Mouse (Mus musculus): ENCODE results near the gene Idua. TPM values are rescaled to one million over a fixed set of nuclear protein-coding genes. Genes with fewer than 3 reads are reported as not detected.

Gene Idua
- polyA plus RNA-seq, 1 experiment from 2014 or later: 14.6 TPM

DNA sequence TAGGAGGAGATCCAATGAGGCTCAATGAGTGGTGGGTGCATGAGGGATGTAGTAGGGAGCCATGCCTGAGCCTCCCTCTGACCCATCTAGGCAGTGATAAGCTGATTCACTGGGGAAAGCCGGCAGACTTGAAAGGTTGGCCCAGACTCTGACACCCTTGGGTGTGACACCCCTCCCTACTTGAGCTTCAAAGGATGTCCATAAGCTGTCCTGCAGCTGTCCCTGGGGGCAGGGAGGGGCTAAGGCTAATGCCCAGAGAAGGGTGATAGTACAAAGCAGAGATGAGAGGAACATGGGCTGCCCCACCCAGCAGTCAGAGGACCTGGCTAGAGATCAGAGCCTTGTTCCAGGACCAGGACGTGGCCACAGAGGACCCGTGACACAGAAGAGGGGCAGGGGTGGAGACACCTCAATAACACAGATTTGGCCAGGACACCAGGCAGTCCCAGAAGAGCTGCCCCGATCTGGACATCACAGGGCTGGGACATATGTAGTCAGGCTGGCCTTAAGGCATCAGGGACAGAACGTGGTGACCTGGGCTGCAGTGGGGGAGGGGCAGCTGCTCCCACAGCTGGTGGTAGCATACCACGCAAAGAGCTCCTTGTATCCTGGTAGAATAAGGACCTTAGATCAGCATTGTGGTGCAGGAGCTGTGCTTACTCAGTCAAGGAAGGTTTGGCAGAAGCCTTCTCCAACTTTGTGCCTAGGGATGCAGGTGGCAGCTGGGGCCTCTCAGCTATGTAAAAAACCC, 49.0 kb downstream of the Idua start:
- Histone ChIP-seq H3K27me3 (no peaks in the 10 kb centered on the region), H3K4me2 (no peak overlapping the region), H3K9me3 (no peaks in the 10 kb centered on the region), H3K9ac (no peak overlapping the region), H3K36me3 (peaks cover 46% of the 10 kb centered on the region), H3K4me3 (no peak overlapping the region), H3K4me1 (peaks cover 6% of the 10 kb centered on the region), H3K27ac (no peak overlapping the region)
- ATAC-seq (ENCODE audit: insufficient number of reproducible peaks, insufficient read depth, low FRiP score, low TSS enrichment, low read depth): no peak
- WGBS: 58% methylated on average over 6 of the region's 6 CpGs

GRCm38 (mm10) chr5:108711968-108712367, 51.8 kb downstream of the Idua start:
- H3K9me3 ChIP-seq: no peaks in the 10 kb centered on the region
- H3K36me3 ChIP-seq: peaks cover 18% of the 10 kb centered on the region
- no peak overlapping the region for H3K4me3 ChIP-seq
- peaks cover 8% of the 10 kb centered on the region for H3K4me1 ChIP-seq
- no peak overlapping the region for H3K9ac ChIP-seq
- WGBS: 78% methylated on average over 6 of the region's 6 CpGs
- no peak overlapping the region for H3K27ac ChIP-seq
- ATAC-seq (ENCODE audit: insufficient number of reproducible peaks, insufficient read depth, low FRiP score, low TSS enrichment, low read depth): no peak
- H3K27me3 ChIP-seq: no peaks in the 10 kb centered on the region
- H3K4me2 ChIP-seq: no peak overlapping the region

GRCm38 (mm10) chr5:108713096-108713495, 53.0 kb downstream of the Idua start:
- peaks cover 7% of the 10 kb centered on the region for H3K36me3 ChIP-seq
- H3K27ac ChIP-seq: no peak overlapping the region
- WGBS: 87% methylated on average over 2 of the region's 2 CpGs
- no peak overlapping the region for H3K4me3 ChIP-seq
- H3K27me3 ChIP-seq: no peaks in the 10 kb centered on the region
- H3K4me2 ChIP-seq: no peak overlapping the region
- no peak overlapping the region for H3K9ac ChIP-seq
- no peak for ATAC-seq (ENCODE audit: insufficient number of reproducible peaks, insufficient read depth, low FRiP score, low TSS enrichment, low read depth)
- peaks cover 16% of the 10 kb centered on the region for H3K4me1 ChIP-seq
- no peaks in the 10 kb centered on the region for H3K9me3 ChIP-seq

GRCm38 (mm10) chr5:108713691-108714090, 53.6 kb downstream of the Idua start:
- no peak overlapping the region for H3K4me2 ChIP-seq
- no peak overlapping the region for H3K9ac ChIP-seq
- peak overlapping the region; percentile 66; the same call in 1 of the 2 replicates for H3K27ac ChIP-seq
- 0 out of 2 replicates have a peak, but pooled peaks cover 1% of the 10 kb centered on the region for H3K36me3 ChIP-seq
- no peak overlapping the region for H3K4me3 ChIP-seq
- H3K4me1 ChIP-seq: peaks cover 22% of the 10 kb centered on the region
- no peak for ATAC-seq (ENCODE audit: insufficient number of reproducible peaks, insufficient read depth, low FRiP score, low TSS enrichment, low read depth)
- no peaks in the 10 kb centered on the region for H3K27me3 ChIP-seq
- no peaks in the 10 kb centered on the region for H3K9me3 ChIP-seq

GRCm38 (mm10) chr5:108714149-108714548, 54.0 kb downstream of the Idua start:
- Histone ChIP-seq H3K4me3 (no peak overlapping the region), H3K4me2 (no peak overlapping the region), H3K4me1 (peaks cover 27% of the 10 kb centered on the region), H3K9me3 (no peaks in the 10 kb centered on the region), H3K36me3 (no peaks in the 10 kb centered on the region), H3K27me3 (no peaks in the 10 kb centered on the region), H3K9ac (no peak overlapping the region), H3K27ac (peak overlapping the region; percentile 66; the same call in 1 of the 2 replicates)
- ATAC-seq (ENCODE audit: insufficient number of reproducible peaks, insufficient read depth, low FRiP score, low TSS enrichment, low read depth): 0 out of 2 replicates have a peak, but pooled peaks have one; percentile 27
- 32% methylated on average over 6 of the region's 6 CpGs for WGBS

- Histone ChIP-seq H3K4me1 (peaks cover 31% of the 10 kb centered on the region), H3K36me3 (no peaks in the 10 kb centered on the region), H3K9me3 (no peaks in the 10 kb centered on the region), H3K27me3 (no peaks in the 10 kb centered on the region), H3K27ac (no peak overlapping the region), H3K9ac (no peak overlapping the region), H3K4me2 (no peak overlapping the region), H3K4me3 (no peak overlapping the region)
- no peak for ATAC-seq (ENCODE audit: insufficient number of reproducible peaks, insufficient read depth, low FRiP score, low TSS enrichment, low read depth)
- 74% methylated on average over 1 of the region's 1 CpGs for WGBS
Measured at GRCm38 (mm10) chr5:108715974-108716373, 55.8 kb downstream of the Idua start.

GRCm38 (mm10) chr5:108718051-108718450, 57.9 kb downstream of the Idua start:
- H3K4me3 ChIP-seq: no peak overlapping the region
- 26% methylated on average over 4 of the region's 4 CpGs for WGBS
- no peaks in the 10 kb centered on the region for H3K27me3 ChIP-seq
- 0 out of 2 replicates have a peak overlapping the region, but pooled peaks have one; percentile 16 for H3K9ac ChIP-seq
- H3K36me3 ChIP-seq: no peaks in the 10 kb centered on the region
- no peak overlapping the region for H3K4me2 ChIP-seq
- ATAC-seq (ENCODE audit: insufficient number of reproducible peaks, insufficient read depth, low FRiP score, low TSS enrichment, low read depth): no peak
- H3K4me1 ChIP-seq: peaks cover 31% of the 10 kb centered on the region
- no peaks in the 10 kb centered on the region for H3K9me3 ChIP-seq
- H3K27ac ChIP-seq: peak overlapping the region; percentile 55

DNA sequence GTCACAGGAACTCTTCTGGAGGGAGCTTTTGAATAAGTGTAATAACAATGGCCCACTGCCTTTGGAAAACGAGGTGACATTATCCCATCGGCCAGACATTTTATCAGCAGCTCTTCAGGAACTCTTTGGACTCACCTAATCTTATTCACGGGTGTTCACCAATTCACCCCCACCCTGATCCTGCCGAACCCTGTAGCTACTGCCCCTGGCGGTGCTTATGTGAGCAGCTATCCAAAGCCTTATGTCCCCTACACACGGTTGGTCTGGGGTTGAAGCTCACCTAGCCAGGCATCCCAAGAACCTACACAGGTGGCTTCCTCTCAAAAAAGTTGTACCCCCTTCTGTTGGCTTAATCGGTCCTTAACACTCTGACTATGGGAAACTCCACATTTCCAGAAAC, 59.6 kb downstream of the Idua start:
- 69% methylated on average over 7 of the region's 7 CpGs for WGBS
- Histone ChIP-seq H3K27me3 (no peaks in the 10 kb centered on the region), H3K9ac (no peak overlapping the region), H3K27ac (no peak overlapping the region), H3K4me2 (no peak overlapping the region), H3K4me3 (no peak overlapping the region), H3K4me1 (peaks cover 24% of the 10 kb centered on the region), H3K36me3 (no peaks in the 10 kb centered on the region), H3K9me3 (no peaks in the 10 kb centered on the region)
- no peak for ATAC-seq (ENCODE audit: insufficient number of reproducible peaks, insufficient read depth, low FRiP score, low TSS enrichment, low read depth)

DNA sequence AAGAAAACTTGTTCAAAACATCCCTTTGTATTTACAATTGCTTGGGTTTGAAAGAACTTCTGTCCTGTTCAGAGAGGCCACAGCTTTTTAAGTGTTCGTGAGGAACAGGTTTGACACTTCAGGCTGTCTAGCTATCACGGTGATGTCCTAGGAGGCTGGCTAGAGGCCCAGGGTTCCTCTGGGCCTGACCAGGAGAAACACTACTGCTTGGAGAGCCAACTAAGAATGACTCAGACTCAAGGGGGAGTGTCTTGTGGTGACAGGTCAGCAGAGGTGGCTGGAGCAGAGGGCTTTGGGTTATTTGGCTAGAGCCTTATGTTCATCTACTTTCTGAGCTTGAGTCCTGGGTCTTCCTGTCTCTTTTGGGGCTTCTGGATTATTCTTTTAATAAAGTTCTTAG, 63.9 kb downstream of the Idua start:
- no peak overlapping the region for H3K27ac ChIP-seq
- WGBS: 46% methylated on average over 2 of the region's 2 CpGs
- H3K9me3 ChIP-seq: no peaks in the 10 kb centered on the region
- no peak for ATAC-seq (ENCODE audit: insufficient number of reproducible peaks, insufficient read depth, low FRiP score, low TSS enrichment, low read depth)
- H3K27me3 ChIP-seq: no peaks in the 10 kb centered on the region
- H3K4me2 ChIP-seq: no peak overlapping the region
- peaks cover 6% of the 10 kb centered on the region; the same call in 1 of the 2 replicates for H3K4me1 ChIP-seq
- no peaks in the 10 kb centered on the region for H3K36me3 ChIP-seq
- no peak overlapping the region for H3K4me3 ChIP-seq
- no peak overlapping the region for H3K9ac ChIP-seq

DNA sequence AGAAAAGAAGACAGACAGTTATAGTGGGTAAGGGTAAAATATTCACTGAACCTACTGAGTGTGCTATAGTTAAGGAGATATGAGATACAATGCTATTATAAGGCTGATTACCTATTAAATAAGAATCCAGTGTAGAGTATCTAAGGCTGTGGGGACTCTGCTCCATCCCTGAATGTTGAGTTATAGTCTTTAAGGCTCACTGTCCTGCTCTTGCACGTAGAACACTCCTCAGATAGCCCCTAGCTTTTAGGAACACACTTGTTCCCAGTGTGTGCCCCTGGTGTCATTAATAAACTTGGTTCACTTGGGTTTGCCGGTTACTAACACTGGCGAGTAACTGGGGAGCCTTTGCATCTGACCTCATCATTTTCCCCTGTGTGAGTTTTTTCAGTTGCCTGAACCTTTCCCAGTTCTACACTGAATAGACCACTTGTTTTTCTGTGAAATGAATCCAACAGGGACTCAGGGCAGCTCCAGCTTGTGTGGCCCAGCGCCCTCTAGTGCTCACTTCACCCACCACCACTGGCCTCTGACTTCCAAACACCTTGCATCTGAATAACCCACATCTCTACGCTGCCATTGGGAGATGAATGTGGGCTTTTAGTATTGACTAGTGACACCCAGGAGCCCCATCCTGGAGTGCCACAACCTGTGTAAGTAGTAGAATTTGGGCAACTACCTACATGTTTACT, 66.6 kb downstream of the Idua start:
- H3K27ac ChIP-seq: no peak overlapping the region
- H3K4me3 ChIP-seq: no peak overlapping the region
- no peak overlapping the region for H3K9ac ChIP-seq
- no peaks in the 10 kb centered on the region for H3K9me3 ChIP-seq
- no peaks in the 10 kb centered on the region for H3K27me3 ChIP-seq
- no peak overlapping the region for H3K4me2 ChIP-seq
- H3K4me1 ChIP-seq: no peaks in the 10 kb centered on the region
- H3K36me3 ChIP-seq: no peaks in the 10 kb centered on the region
- ATAC-seq (ENCODE audit: insufficient number of reproducible peaks, insufficient read depth, low FRiP score, low TSS enrichment, low read depth): peak; percentile 65; the same call in 1 of the 2 replicates
- WGBS: 20% methylated on average over 5 of the region's 5 CpGs

DNA sequence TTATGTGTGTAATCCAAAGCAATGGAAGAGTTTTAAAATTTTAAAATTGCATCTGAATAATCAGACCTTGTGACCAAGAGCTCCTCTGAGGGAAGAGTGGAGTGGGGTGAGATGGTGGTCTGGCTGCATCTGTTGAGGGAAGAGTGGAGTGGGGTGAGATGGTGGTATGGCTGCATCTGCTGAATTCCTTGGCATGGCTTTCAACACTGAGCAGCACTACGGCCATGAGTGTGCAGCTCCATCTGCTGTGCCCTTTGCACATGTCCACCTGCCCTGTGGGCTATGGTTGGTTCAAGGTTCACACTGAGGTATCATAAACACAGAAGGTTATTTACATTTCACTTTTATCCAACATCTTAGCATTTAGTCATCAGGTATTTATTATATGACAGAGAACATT, 67.3 kb downstream of the Idua start:
- no peaks in the 10 kb centered on the region for H3K4me1 ChIP-seq
- no peak overlapping the region for H3K4me2 ChIP-seq
- H3K27ac ChIP-seq: no peak overlapping the region
- H3K9ac ChIP-seq: no peak overlapping the region
- no peaks in the 10 kb centered on the region for H3K27me3 ChIP-seq
- 95% methylated on average over 1 of the region's 1 CpGs for WGBS
- ATAC-seq (ENCODE audit: insufficient number of reproducible peaks, insufficient read depth, low FRiP score, low TSS enrichment, low read depth): no peak
- no peak overlapping the region for H3K4me3 ChIP-seq
- no peaks in the 10 kb centered on the region for H3K36me3 ChIP-seq
- no peaks in the 10 kb centered on the region for H3K9me3 ChIP-seq

All from embryonic facial prominence, embryonic 13.5 days (tissue).